Mouse (Mus musculus): ENCODE data around the gene Pamr1. TPM values are rescaled to one million over a fixed set of nuclear protein-coding genes. Genes with fewer than 3 reads are reported as not detected.

The Pamr1 gene
- polyA plus RNA-seq, 1 experiment from 2014 or later, result 23.9 TPM

GRCm38 (mm10) chr2:102622176-102622575 is 72.4 kb downstream of the Pamr1 start:
- WGBS, result 86% methylated on average over 5 of the region's 5 CpGs
- ATAC-seq (ENCODE audit: low FRiP score, low TSS enrichment), result no peak

GRCm38 (mm10) chr2:102622943-102623342 is 73.1 kb downstream of the Pamr1 start:
- Histone ChIP-seq H3K4me1 (ENCODE audit: control insufficient read depth, insufficient read depth, low read length) (no peaks in the 10 kb centered on the region), H3K27me3 (ENCODE audit: control insufficient read depth, insufficient read depth, low read length) (no peaks in the 10 kb centered on the region), H3K9ac (ENCODE audit: low read depth, low read length) (no peak overlapping the region), H3K36me3 (ENCODE audit: control insufficient read depth, insufficient read depth, low read length) (no peaks in the 10 kb centered on the region), H3K9me3 (ENCODE audit: control insufficient read depth, low read length) (no peaks in the 10 kb centered on the region), H3K27ac (ENCODE audit: low read depth, low read length) (no peak overlapping the region), H3K4me3 (ENCODE audit: low read length) (no peak overlapping the region), H3K4me2 (replicated peaks; ENCODE audit: low read depth, low read length) (no peak overlapping the region)
- ATAC-seq (ENCODE audit: low FRiP score, low TSS enrichment), result no peak

More at GRCm38 (mm10) chr2:102622176-102622575, 72.4 kb downstream of the Pamr1 start:
- H3K4me1 ChIP-seq (ENCODE audit: control insufficient read depth, insufficient read depth, low read length), result no peaks in the 10 kb centered on the region
- H3K4me3 ChIP-seq (ENCODE audit: low read length), result no peak overlapping the region
- H3K9ac ChIP-seq (ENCODE audit: low read depth, low read length), result no peak overlapping the region
- H3K9me3 ChIP-seq (ENCODE audit: control insufficient read depth, low read length), result no peaks in the 10 kb centered on the region
- H3K27me3 ChIP-seq (ENCODE audit: control insufficient read depth, insufficient read depth, low read length), result no peaks in the 10 kb centered on the region
- no peak overlapping the region for H3K27ac ChIP-seq (ENCODE audit: low read depth, low read length)
- no peak overlapping the region for H3K4me2 ChIP-seq (replicated peaks; ENCODE audit: low read depth, low read length)
- H3K36me3 ChIP-seq (ENCODE audit: control insufficient read depth, insufficient read depth, low read length), result no peaks in the 10 kb centered on the region

GRCm38 (mm10) chr2:102624538-102624937 is 74.7 kb downstream of the Pamr1 start:
- no peaks in the 10 kb centered on the region for H3K36me3 ChIP-seq (ENCODE audit: control insufficient read depth, insufficient read depth, low read length)

GRCm38 (mm10) chr2:102632361-102632760 is 82.5 kb downstream of the Pamr1 start:
- H3K27me3 ChIP-seq (ENCODE audit: control insufficient read depth, insufficient read depth, low read length), result no peaks in the 10 kb centered on the region
- H3K9me3 ChIP-seq (ENCODE audit: control insufficient read depth, low read length), result no peaks in the 10 kb centered on the region
- ATAC-seq (ENCODE audit: low FRiP score, low TSS enrichment), result no peak
- H3K36me3 ChIP-seq (ENCODE audit: control insufficient read depth, insufficient read depth, low read length), result no peaks in the 10 kb centered on the region
- no peak overlapping the region for H3K4me2 ChIP-seq (replicated peaks; ENCODE audit: low read depth, low read length)
- no peak overlapping the region for H3K9ac ChIP-seq (ENCODE audit: low read depth, low read length)
- no peak overlapping the region for H3K27ac ChIP-seq (ENCODE audit: low read depth, low read length)
- 91% methylated on average over 4 of the region's 4 CpGs for WGBS
- H3K4me3 ChIP-seq (ENCODE audit: low read length), result no peak overlapping the region
- no peaks in the 10 kb centered on the region for H3K4me1 ChIP-seq (ENCODE audit: control insufficient read depth, insufficient read depth, low read length)

More at GRCm38 (mm10) chr2:102624538-102624937, 74.7 kb downstream of the Pamr1 start:
- Histone ChIP-seq H3K9ac (ENCODE audit: low read depth, low read length) (no peak overlapping the region), H3K27me3 (ENCODE audit: control insufficient read depth, insufficient read depth, low read length) (no peaks in the 10 kb centered on the region), H3K27ac (ENCODE audit: low read depth, low read length) (no peak overlapping the region), H3K4me1 (ENCODE audit: control insufficient read depth, insufficient read depth, low read length) (no peaks in the 10 kb centered on the region), H3K4me3 (ENCODE audit: low read length) (no peak overlapping the region), H3K4me2 (replicated peaks; ENCODE audit: low read depth, low read length) (no peak overlapping the region), H3K9me3 (ENCODE audit: control insufficient read depth, low read length) (no peaks in the 10 kb centered on the region)
- 100% methylated on average over 1 of the region's 1 CpGs for WGBS
- no peak for ATAC-seq (ENCODE audit: low FRiP score, low TSS enrichment)

DNA sequence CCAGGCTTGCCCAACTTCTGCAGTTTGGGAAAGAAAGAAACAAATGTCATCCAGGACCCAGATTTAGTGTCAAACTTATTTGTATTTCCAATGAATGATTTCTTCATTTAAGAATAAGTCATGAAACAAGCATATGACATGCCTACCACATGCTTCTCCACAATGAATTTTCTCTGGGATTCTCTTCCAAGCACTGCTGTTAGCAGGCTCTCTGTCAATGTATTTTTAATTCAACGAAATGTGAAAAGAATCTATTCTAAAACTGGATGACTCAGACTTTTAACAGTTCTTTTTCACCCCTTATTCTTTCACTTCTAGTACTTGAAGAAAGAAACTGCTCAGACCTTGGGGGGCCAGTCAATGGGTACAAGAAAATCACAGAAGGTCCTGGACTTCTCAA is 84.2 kb downstream of the Pamr1 start:
- 88% methylated on average over 1 of the region's 1 CpGs for WGBS
- Histone ChIP-seq H3K27me3 (ENCODE audit: control insufficient read depth, insufficient read depth, low read length) (no peaks in the 10 kb centered on the region), H3K4me3 (ENCODE audit: low read length) (no peak overlapping the region), H3K9me3 (ENCODE audit: control insufficient read depth, low read length) (no peaks in the 10 kb centered on the region), H3K36me3 (ENCODE audit: control insufficient read depth, insufficient read depth, low read length) (no peaks in the 10 kb centered on the region), H3K4me2 (replicated peaks; ENCODE audit: low read depth, low read length) (no peak overlapping the region), H3K27ac (ENCODE audit: low read depth, low read length) (no peak overlapping the region), H3K4me1 (ENCODE audit: control insufficient read depth, insufficient read depth, low read length) (no peaks in the 10 kb centered on the region), H3K9ac (ENCODE audit: low read depth, low read length) (no peak overlapping the region)
- ATAC-seq (ENCODE audit: low FRiP score, low TSS enrichment), result no peak

DNA sequence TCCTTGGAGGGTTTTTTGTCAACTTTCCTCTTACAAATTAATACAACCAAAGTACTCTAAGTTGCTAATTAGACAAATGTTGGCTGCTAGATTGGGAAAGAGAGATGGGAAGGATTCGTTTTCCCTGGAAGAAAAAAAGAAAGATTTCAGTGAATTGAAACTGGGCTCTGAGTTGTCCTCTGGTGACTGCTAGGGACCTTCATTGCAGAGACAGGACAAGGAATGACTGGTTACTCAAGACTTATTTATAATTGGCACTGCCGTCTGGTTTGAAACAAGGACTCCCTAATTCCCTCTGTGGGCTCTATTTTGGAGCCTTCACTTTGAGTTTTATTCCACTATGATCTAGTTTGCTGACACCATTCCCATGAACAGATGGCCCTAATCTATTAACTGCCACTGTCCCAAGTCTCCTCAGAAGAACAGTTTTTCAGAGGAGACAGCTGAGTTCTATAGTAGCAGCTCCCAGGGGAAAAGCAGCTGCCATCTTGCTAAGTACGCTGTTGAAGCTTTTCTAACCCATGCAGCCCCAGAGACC is 85.8 kb downstream of the Pamr1 start:
- WGBS, result 72% methylated on average over 3 of the region's 3 CpGs
- no peak overlapping the region for H3K4me2 ChIP-seq (replicated peaks; ENCODE audit: low read depth, low read length)
- H3K4me1 ChIP-seq (ENCODE audit: control insufficient read depth, insufficient read depth, low read length), result no peaks in the 10 kb centered on the region
- no peak overlapping the region for H3K27ac ChIP-seq (ENCODE audit: low read depth, low read length)
- H3K9me3 ChIP-seq (ENCODE audit: control insufficient read depth, low read length), result no peaks in the 10 kb centered on the region
- ATAC-seq (ENCODE audit: low FRiP score, low TSS enrichment), result no peak
- no peak overlapping the region for H3K4me3 ChIP-seq (ENCODE audit: low read length)
- no peak overlapping the region for H3K9ac ChIP-seq (ENCODE audit: low read depth, low read length)
- H3K27me3 ChIP-seq (ENCODE audit: control insufficient read depth, insufficient read depth, low read length), result no peaks in the 10 kb centered on the region
- no peaks in the 10 kb centered on the region for H3K36me3 ChIP-seq (ENCODE audit: control insufficient read depth, insufficient read depth, low read length)

- no peak overlapping the region for H3K9ac ChIP-seq (ENCODE audit: low read depth, low read length)
- H3K4me2 ChIP-seq (replicated peaks; ENCODE audit: low read depth, low read length), result no peak overlapping the region
- H3K4me3 ChIP-seq (ENCODE audit: low read length), result no peak overlapping the region
- ATAC-seq (ENCODE audit: low FRiP score, low TSS enrichment), result no peak
- H3K27me3 ChIP-seq (ENCODE audit: control insufficient read depth, insufficient read depth, low read length), result no peaks in the 10 kb centered on the region
- no peaks in the 10 kb centered on the region for H3K4me1 ChIP-seq (ENCODE audit: control insufficient read depth, insufficient read depth, low read length)
- no peaks in the 10 kb centered on the region for H3K9me3 ChIP-seq (ENCODE audit: control insufficient read depth, low read length)
- no peaks in the 10 kb centered on the region for H3K36me3 ChIP-seq (ENCODE audit: control insufficient read depth, insufficient read depth, low read length)
- H3K27ac ChIP-seq (ENCODE audit: low read depth, low read length), result no peak overlapping the region
- 88% methylated on average over 7 of the region's 7 CpGs for WGBS
Measured at GRCm38 (mm10) chr2:102636116-102636600, 86.3 kb downstream of the Pamr1 start.

DNA sequence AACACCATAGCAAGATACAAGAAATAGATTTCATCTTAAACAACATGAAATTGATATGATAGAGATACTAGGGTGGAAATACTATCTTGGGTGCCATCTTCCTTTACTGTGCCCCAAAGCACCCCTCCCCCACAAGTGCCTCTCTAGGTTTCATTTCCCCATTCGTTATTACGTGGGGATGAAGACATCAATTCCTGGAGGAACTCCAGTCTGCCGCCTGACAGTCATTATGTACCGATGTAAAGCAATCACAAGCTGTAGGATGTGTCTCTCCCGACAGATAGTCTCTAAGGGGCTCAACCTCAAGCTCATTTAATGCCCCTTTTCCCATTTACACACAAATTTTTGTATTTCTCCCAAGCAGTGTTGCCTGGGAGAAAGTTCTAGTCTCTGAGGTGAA is 88.3 kb downstream of the Pamr1 start:
- WGBS, result 50% methylated on average over 5 of the region's 5 CpGs
- no peaks in the 10 kb centered on the region for H3K36me3 ChIP-seq (ENCODE audit: control insufficient read depth, insufficient read depth, low read length)
- H3K4me1 ChIP-seq (ENCODE audit: control insufficient read depth, insufficient read depth, low read length), result no peaks in the 10 kb centered on the region
- H3K27me3 ChIP-seq (ENCODE audit: control insufficient read depth, insufficient read depth, low read length), result no peaks in the 10 kb centered on the region
- no peak for ATAC-seq (ENCODE audit: low FRiP score, low TSS enrichment)
- H3K4me3 ChIP-seq (ENCODE audit: low read length), result no peak overlapping the region
- no peak overlapping the region for H3K9ac ChIP-seq (ENCODE audit: low read depth, low read length)
- H3K9me3 ChIP-seq (ENCODE audit: control insufficient read depth, low read length), result no peaks in the 10 kb centered on the region
- no peak overlapping the region for H3K27ac ChIP-seq (ENCODE audit: low read depth, low read length)
- H3K4me2 ChIP-seq (replicated peaks; ENCODE audit: low read depth, low read length), result no peak overlapping the region

DNA sequence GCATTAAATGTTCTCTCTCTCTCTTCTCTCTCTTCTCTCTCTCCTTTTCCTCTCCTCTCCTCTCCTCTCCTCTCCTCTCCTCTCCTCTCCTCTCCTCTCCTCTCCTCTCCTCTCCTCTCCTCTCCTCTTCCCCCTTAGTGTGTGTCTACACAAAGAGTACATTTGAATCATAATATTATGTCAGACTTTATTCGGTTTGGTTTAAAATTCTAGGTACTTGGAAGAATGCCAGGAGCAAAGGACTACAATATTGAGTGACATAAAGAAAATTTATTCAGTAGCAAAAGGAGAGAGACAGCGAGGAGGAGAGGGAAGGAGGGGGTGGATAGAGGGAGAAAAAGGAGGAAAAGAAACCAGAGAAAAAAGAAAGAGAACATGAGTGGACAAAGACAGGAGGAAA is 88.9 kb downstream of the Pamr1 start:
- H3K36me3 ChIP-seq (ENCODE audit: control insufficient read depth, insufficient read depth, low read length), result no peaks in the 10 kb centered on the region
- H3K9me3 ChIP-seq (ENCODE audit: control insufficient read depth, low read length), result no peaks in the 10 kb centered on the region
- H3K27ac ChIP-seq (ENCODE audit: low read depth, low read length), result no peak overlapping the region
- H3K27me3 ChIP-seq (ENCODE audit: control insufficient read depth, insufficient read depth, low read length), result no peaks in the 10 kb centered on the region
- H3K4me3 ChIP-seq (ENCODE audit: low read length), result no peak overlapping the region
- no peak for ATAC-seq (ENCODE audit: low FRiP score, low TSS enrichment)
- H3K9ac ChIP-seq (ENCODE audit: low read depth, low read length), result no peak overlapping the region
- WGBS, result 57% methylated on average over 2 of the region's 2 CpGs
- H3K4me1 ChIP-seq (ENCODE audit: control insufficient read depth, insufficient read depth, low read length), result no peaks in the 10 kb centered on the region
- H3K4me2 ChIP-seq (replicated peaks; ENCODE audit: low read depth, low read length), result no peak overlapping the region
